Mouse (Mus musculus) CD8-positive naive resting alpha-beta T cell, adult 2 months (primary cell): Measurements from ENCODE around the gene Aox3.

ENCODE experiments used
- DNase-seq, 2 experiments: peaks; one replicate each; pipeline ENCODE4 v3.0.0; 2022; ENCODE audit warnings: low read depth in 2 of 2, low spot score in 2 of 2

The Aox3 gene

GRCm38 (mm10) chr1:58197023-58197422, 84.1 kb downstream of the Aox3 start:
- DNase-seq: no peak

GRCm38 (mm10) chr1:58198386-58198785, 85.5 kb downstream of the Aox3 start:
- DNase-seq: no peak

GRCm38 (mm10) chr1:58210203-58210602, 97.3 kb downstream of the Aox3 start, which contains the start of gene Aox4:
Gene Aox4, plus strand, starts transcription at chr1:58210397.
- DNase-seq: no peak

- no peak for DNase-seq
Observed at GRCm38 (mm10) chr1:58212805-58213204, 99.9 kb downstream of the Aox3 start.

GRCm38 (mm10) chr1:58213838-58214237, 100.9 kb downstream of the Aox3 start:
- DNase-seq: no peak

GRCm38 (mm10) chr1:58215353-58215752, 102.4 kb downstream of the Aox3 start:
- no peak for DNase-seq

- DNase-seq: no peak
Observed at GRCm38 (mm10) chr1:58215956-58216532, 103.1 kb downstream of the Aox3 start.

GRCm38 (mm10) chr1:58221070-58221469, 108.1 kb downstream of the Aox3 start:
- DNase-seq: no peak

- DNase-seq: no peak
Observed at GRCm38 (mm10) chr1:58221879-58222278, 108.9 kb downstream of the Aox3 start.

- DNase-seq: no peak
Observed at GRCm38 (mm10) chr1:58228086-58228485, 115.2 kb downstream of the Aox3 start.

- DNase-seq: no peak
Observed at GRCm38 (mm10) chr1:58228916-58229315, 116.0 kb downstream of the Aox3 start.

- DNase-seq: no peak
Observed at GRCm38 (mm10) chr1:58229774-58230173, 116.8 kb downstream of the Aox3 start.

- DNase-seq: no peak
Observed at GRCm38 (mm10) chr1:58230542-58230941, 117.6 kb downstream of the Aox3 start.

- no peak for DNase-seq
Observed at GRCm38 (mm10) chr1:58235405-58235804, 122.5 kb downstream of the Aox3 start.

- DNase-seq: no peak
Observed at GRCm38 (mm10) chr1:58237527-58238299, 124.8 kb downstream of the Aox3 start.

GRCm38 (mm10) chr1:58238440-58238839, 125.5 kb downstream of the Aox3 start:
- DNase-seq: no peak

- DNase-seq: no peak
Observed at GRCm38 (mm10) chr1:58238961-58239360, 126.0 kb downstream of the Aox3 start.

GRCm38 (mm10) chr1:58240347-58240746, 127.4 kb downstream of the Aox3 start:
- no peak for DNase-seq

- DNase-seq: no peak
Observed at GRCm38 (mm10) chr1:58244487-58244886, 131.6 kb downstream of the Aox3 start.

GRCm38 (mm10) chr1:58248518-58248917, 135.6 kb downstream of the Aox3 start:
- no peak for DNase-seq
